ENCODE assay signal across 8 mouse cellular contexts in the genomic region with DNA sequence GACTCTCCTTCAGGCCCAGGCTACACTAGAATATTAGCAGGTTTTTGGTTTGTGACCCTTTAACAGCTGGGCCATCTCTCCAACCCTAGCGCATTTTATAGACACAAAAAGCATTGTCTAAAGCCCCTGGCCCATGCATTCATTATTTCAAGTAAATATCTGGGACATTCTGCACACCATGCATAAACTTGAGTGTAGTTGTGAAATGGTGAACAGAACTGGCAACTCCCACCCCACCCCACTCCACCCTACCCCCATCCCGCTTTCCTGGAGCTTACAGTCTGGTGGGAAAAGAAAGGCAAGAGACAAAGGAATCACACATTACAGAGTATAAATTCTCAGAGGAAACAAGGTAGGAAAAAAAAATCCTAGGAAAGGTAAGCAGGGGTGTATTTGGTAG. TPM values are rescaled to one million over a fixed set of nuclear protein-coding genes. Genes with fewer than 3 reads are reported as not detected.
DNase-seq lines count a peak whose midpoint lies in the region; ATAC-seq and TF ChIP-seq lines count a peak whose summit lies in the region.

Gene H2afy (minus strand): TSS at position 162 of the 400 bp plus-strand sequence.

- WGBS in lung, postnatal 0 days: 83% methylated on average over 2 of the region's 2 CpGs
- 86% methylated on average over 2 of the region's 2 CpGs for WGBS in embryonic facial prominence, embryonic 14.5 days
- 89% methylated on average over 2 of the region's 2 CpGs for WGBS in heart, embryonic 14.5 days
- WGBS in neural tube, embryonic 12.5 days: 79% methylated on average over 2 of the region's 2 CpGs

- H3K36me3 ChIP-seq in lung, postnatal 0 days (ENCODE audit: insufficient read depth, low read length): no peaks in the 10 kb centered on the region
- H3K36me3 ChIP-seq in embryonic facial prominence, embryonic 14.5 days (ENCODE audit: control insufficient read depth, insufficient read depth, low read length): peaks cover 7% of the 10 kb centered on the region; the same call in 1 of the 2 replicates
- no peaks in the 10 kb centered on the region for H3K36me3 ChIP-seq in heart, embryonic 14.5 days (ENCODE audit: control insufficient read depth, insufficient read depth, low read length)
- H3K36me3 ChIP-seq in neural tube, embryonic 12.5 days: no peaks in the 10 kb centered on the region

- peak within 1 kb of the TSS; percentile 96 for H3K9ac ChIP-seq in lung, postnatal 0 days (replicated peaks; ENCODE audit: low read depth)
- peak within 1 kb of the TSS; percentile 99 for H3K9ac ChIP-seq in embryonic facial prominence, embryonic 14.5 days (ENCODE audit: low read depth, low read length)
- peak within 1 kb of the TSS; percentile 99 for H3K9ac ChIP-seq in heart, embryonic 14.5 days (ENCODE audit: low read length)
- H3K9ac ChIP-seq in neural tube, embryonic 12.5 days: peak within 1 kb of the TSS; percentile 98

- no peak for DNase-seq in lung, postnatal 0 days (ENCODE audit: low spot score)
- no peak for DNase-seq in lung, postnatal 4 days
- DNase-seq in embryonic facial prominence, embryonic 14.5 days (ENCODE audit: low spot score): no peak
- no peak for DNase-seq in left cerebral cortex, postnatal 25 days (ENCODE audit: low spot score in 2 of 2)
- no peak for DNase-seq in yolk sac, embryonic 10.5 days (ENCODE audit: low spot score)
- DNase-seq in ovary, postnatal 14 days (ENCODE audit: low spot score): no peak

- no peak for TF ChIP-seq CTCF in lung, postnatal 0 days (IDR thresholded peaks at IDR 0.05)

- peaks cover 4% of the 10 kb centered on the region; the same call in 1 of the 2 replicates for H3K4me1 ChIP-seq in lung, postnatal 0 days (ENCODE audit: insufficient read depth, low read depth, low read length)
- peaks cover 14% of the 10 kb centered on the region for H3K4me1 ChIP-seq in embryonic facial prominence, embryonic 14.5 days (ENCODE audit: control insufficient read depth, insufficient read depth, low read length)
- peaks cover 15 to 30% of the 10 kb centered on the region in 2 experiments for H3K4me1 ChIP-seq in heart, embryonic 14.5 days (ENCODE audit: control insufficient read depth in 2 of 2, insufficient read depth in 2 of 2, low read length in 2 of 2)
- peaks cover 21% of the 10 kb centered on the region for H3K4me1 ChIP-seq in neural tube, embryonic 12.5 days

- no peak for ATAC-seq in lung, postnatal 0 days
- ATAC-seq in embryonic facial prominence, embryonic 14.5 days (ENCODE audit: low read depth): no peak
- ATAC-seq in heart, embryonic 14.5 days (ENCODE audit: insufficient number of reproducible peaks, insufficient read depth, low FRiP score, low read depth): no peak
- ATAC-seq in neural tube, embryonic 12.5 days (ENCODE audit: low FRiP score, low read depth): no peak

- intact Hi-C loops in left cerebral cortex, postnatal 25 days (cut with DNase I): no loop called here

- H3K27ac ChIP-seq in lung, postnatal 0 days (ENCODE audit: low read length): peak within 1 kb of the TSS; percentile 95
- peak within 1 kb of the TSS; percentile 89 for H3K27ac ChIP-seq in embryonic facial prominence, embryonic 14.5 days (replicated peaks; ENCODE audit: low read depth, low read length)
- peak within 1 kb of the TSS; percentile 85 to 90 for H3K27ac ChIP-seq in heart, embryonic 14.5 days (replicated peaks in 1 of 2; ENCODE audit: control insufficient read depth in 1 of 2, insufficient read depth in 1 of 2, low read depth in 2 of 2, low read length in 2 of 2)
- H3K27ac ChIP-seq in neural tube, embryonic 12.5 days: peak within 1 kb of the TSS; percentile 74

- no peaks in the 10 kb centered on the region for H3K9me3 ChIP-seq in lung, postnatal 0 days (ENCODE audit: low read length)
- H3K9me3 ChIP-seq in embryonic facial prominence, embryonic 14.5 days (ENCODE audit: control insufficient read depth, low read length): no peaks in the 10 kb centered on the region
- no peaks in the 10 kb centered on the region for H3K9me3 ChIP-seq in heart, embryonic 14.5 days (ENCODE audit: control insufficient read depth, low read length)
- no peaks in the 10 kb centered on the region for H3K9me3 ChIP-seq in neural tube, embryonic 12.5 days

- H3K27me3 ChIP-seq in lung, postnatal 0 days (replicated peaks; ENCODE audit: insufficient read depth, low read length): no peaks in the 10 kb centered on the region
- H3K27me3 ChIP-seq in embryonic facial prominence, embryonic 14.5 days (replicated peaks; ENCODE audit: control insufficient read depth, insufficient read depth, low read length): no peaks in the 10 kb centered on the region
- no peaks in the 10 kb centered on the region for H3K27me3 ChIP-seq in heart, embryonic 14.5 days (ENCODE audit: control insufficient read depth, insufficient read depth, low read length)
- H3K27me3 ChIP-seq in neural tube, embryonic 12.5 days (replicated peaks): no peaks in the 10 kb centered on the region

- H3K4me3 ChIP-seq in lung, postnatal 0 days (ENCODE audit: low read depth, low read length): peak within 1 kb of the TSS; percentile 95
- peak within 1 kb of the TSS; percentile 80 for H3K4me3 ChIP-seq in embryonic facial prominence, embryonic 14.5 days (ENCODE audit: low read depth, low read length)
- H3K4me3 ChIP-seq in heart, embryonic 14.5 days (ENCODE audit: control insufficient read depth in 1 of 2, insufficient read depth in 1 of 2, low read depth in 1 of 2, low read length in 2 of 2): peak within 1 kb of the TSS; percentile 97
- H3K4me3 ChIP-seq in neural tube, embryonic 12.5 days: peak within 1 kb of the TSS; percentile 98

- no peak for TF ChIP-seq EP300 in lung, postnatal 0 days (IDR thresholded peaks at IDR 0.05)

- peak within 1 kb of the TSS; percentile 91 for H3K4me2 ChIP-seq in lung, postnatal 0 days (replicated peaks; ENCODE audit: low read depth, low read length)
- peak within 1 kb of the TSS; percentile 66 for H3K4me2 ChIP-seq in embryonic facial prominence, embryonic 14.5 days (ENCODE audit: low read depth, low read length)
- peak within 1 kb of the TSS; percentile 93 for H3K4me2 ChIP-seq in heart, embryonic 14.5 days (ENCODE audit: low read length)
- peak within 1 kb of the TSS; percentile 78 for H3K4me2 ChIP-seq in neural tube, embryonic 12.5 days (replicated peaks)

RNA-seq across cellular contexts. Expression of gene H2afy, which starts in this region (rescaled TPM):
- polyA plus RNA-seq in lung, postnatal 0 days (2015; fragmentation: Nextera tagmentation; extraction: Ambion mirVana): 126 and 138 TPM in 2 replicates
- polyA plus RNA-seq in embryonic facial prominence, embryonic 14.5 days (2014; fragmentation: Nextera tagmentation; extraction: Ambion mirVana): 246 and 265 TPM in 2 replicates
- polyA plus RNA-seq in heart, embryonic 14.5 days (2014; fragmentation: Nextera tagmentation; extraction: Ambion mirVana): 102 and 107 TPM in 2 replicates
- 100 to 1,000 TPM in 1 of 2 experiments, 10 to 100 TPM in 1; 98.3 to 102 TPM for total RNA-seq in left cerebral cortex, postnatal 25 days (2021)
- 534 and 554 TPM in 2 replicates for polyA plus RNA-seq in neural tube, embryonic 12.5 days (2016; fragmentation: Nextera tagmentation; extraction: Ambion mirVana)
